27 mouse cellular contexts compared by ENCODE assay signal in genomic region chr14:113886925-113887871, GRCm38 (mm10).
A peak's percentile ranks its signal among the peaks of the same experiment; 100 is the strongest.
DNase-seq lines count a peak whose midpoint lies in the region; ATAC-seq lines count a peak whose summit lies in the region.
"Had no signal": no experiment of that assay in that cellular context is flagged by ENCODE, and none has a peak within 500 bp of the region (broad histone marks: within the 10 kb centered on the region; RNA-seq: fewer than 3 reads in every experiment).

No protein-coding gene starts in this region.

- no peaks in the 10 kb centered on the region for H3K4me1 ChIP-seq in forebrain, embryonic 13.5 days
- no peaks in the 10 kb centered on the region for H3K4me1 ChIP-seq in forebrain, embryonic 12.5 days
- H3K4me1 ChIP-seq in forebrain, embryonic 16.5 days (replicated peaks; ENCODE audit: control insufficient read depth, insufficient read depth, low read length) = peaks cover 6% of the 10 kb centered on the region; the same call in 1 of the 2 replicates
- H3K4me1 ChIP-seq: embryonic facial prominence, embryonic 13.5 days; heart, embryonic 15.5 days; limb, embryonic 10.5 days; liver, embryonic 15.5 days; lung, embryonic 15.5 days had no signal

- peak; percentile 2 to 13 for DNase-seq in layer of hippocampus, postnatal 14 days (ENCODE audit: low spot score in 2 of 2)
- DNase-seq in layer of hippocampus, adult 11-12 months (ENCODE audit: low spot score) = no peak
- DNase-seq in cerebellum, postnatal 10 days = peak; percentile 46 to 56
- DNase-seq in frontal cortex, postnatal 25 days (ENCODE audit: low spot score in 2 of 2) = no peak
- DNase-seq: adrenal gland, adult 8-10 months; B cell, adult 2 months; embryo, embryonic 11 days; heart, postnatal 4 days; kidney, adult 18-20 months; liver; lung, postnatal 4 days; thymus, adult 18-20 months; thymus, postnatal 36 days had no signal

- H3K27me3 ChIP-seq in forebrain, embryonic 13.5 days = no peaks in the 10 kb centered on the region
- no peaks in the 10 kb centered on the region for H3K27me3 ChIP-seq in forebrain, embryonic 12.5 days
- no peaks in the 10 kb centered on the region for H3K27me3 ChIP-seq in forebrain, embryonic 16.5 days (replicated peaks; ENCODE audit: control insufficient read depth, insufficient read depth, low read length)
- H3K27me3 ChIP-seq: CH12.LX; embryonic facial prominence, embryonic 13.5 days; heart, embryonic 15.5 days; liver, embryonic 15.5 days; lung, embryonic 15.5 days; Patski had no signal

- 75% methylated on average over 6 of the region's 6 CpGs for WGBS in forebrain, embryonic 13.5 days
- WGBS in forebrain, embryonic 12.5 days = 85% methylated on average over 6 of the region's 6 CpGs
- WGBS in forebrain, embryonic 16.5 days = 59% methylated on average over 6 of the region's 6 CpGs

- no peak overlapping the region for H3K4me2 ChIP-seq in forebrain, embryonic 13.5 days
- no peak overlapping the region for H3K4me2 ChIP-seq in forebrain, embryonic 12.5 days
- no peak overlapping the region for H3K4me2 ChIP-seq in forebrain, embryonic 16.5 days (ENCODE audit: low read length)
- H3K4me2 ChIP-seq: embryonic facial prominence, embryonic 13.5 days; heart, embryonic 15.5 days; liver, embryonic 15.5 days; lung, embryonic 15.5 days had no signal

- peak; percentile 86 for ATAC-seq in forebrain, embryonic 13.5 days
- ATAC-seq in forebrain, embryonic 12.5 days (ENCODE audit: low FRiP score) = no peak
- peak; percentile 90 for ATAC-seq in forebrain, embryonic 16.5 days
- ATAC-seq: inflammation-experienced regulatory T-cells, adult 6 months; Patski had no signal

- H3K4me3 ChIP-seq in forebrain, embryonic 13.5 days = no peak overlapping the region
- H3K4me3 ChIP-seq in forebrain, embryonic 12.5 days (replicated peaks) = no peak overlapping the region
- H3K4me3 ChIP-seq in forebrain, embryonic 16.5 days (replicated peaks; ENCODE audit: low read length) = no peak overlapping the region
- H3K4me3 ChIP-seq: embryonic facial prominence, embryonic 13.5 days; erythroblast, embryonic 14.5 days; heart, embryonic 15.5 days; limb, embryonic 10.5 days; liver, embryonic 15.5 days; lung, embryonic 15.5 days had no signal

- no peaks in the 10 kb centered on the region for H3K36me3 ChIP-seq in forebrain, embryonic 13.5 days (ENCODE audit: poor library complexity, severe bottlenecking)
- H3K36me3 ChIP-seq in forebrain, embryonic 12.5 days (replicated peaks) = no peaks in the 10 kb centered on the region
- no peaks in the 10 kb centered on the region for H3K36me3 ChIP-seq in forebrain, embryonic 16.5 days (ENCODE audit: control insufficient read depth, insufficient read depth)
- H3K36me3 ChIP-seq: embryonic facial prominence, embryonic 13.5 days; G1E; heart, embryonic 15.5 days; limb, embryonic 10.5 days; liver, embryonic 15.5 days; lung, embryonic 15.5 days had no signal

- no peak overlapping the region for H3K9ac ChIP-seq in forebrain, embryonic 13.5 days
- no peak overlapping the region for H3K9ac ChIP-seq in forebrain, embryonic 12.5 days
- no peak overlapping the region for H3K9ac ChIP-seq in forebrain, embryonic 16.5 days (replicated peaks; ENCODE audit: low read depth, low read length)
- H3K9ac ChIP-seq: embryonic facial prominence, embryonic 13.5 days; heart, embryonic 15.5 days; liver, embryonic 15.5 days; lung, embryonic 15.5 days had no signal

- no peak overlapping the region for H3K27ac ChIP-seq in forebrain, embryonic 13.5 days
- H3K27ac ChIP-seq in forebrain, embryonic 12.5 days = no peak overlapping the region
- no peak overlapping the region for H3K27ac ChIP-seq in forebrain, embryonic 16.5 days (ENCODE audit: low read length)
- H3K27ac ChIP-seq: embryonic facial prominence, embryonic 13.5 days; heart, embryonic 15.5 days; kidney, postnatal 0 days; limb, embryonic 10.5 days; liver, embryonic 15.5 days; lung, embryonic 15.5 days had no signal

- no peaks in the 10 kb centered on the region for H3K9me3 ChIP-seq in forebrain, embryonic 13.5 days (replicated peaks)
- H3K9me3 ChIP-seq in forebrain, embryonic 12.5 days = no peaks in the 10 kb centered on the region
- no peaks in the 10 kb centered on the region for H3K9me3 ChIP-seq in forebrain, embryonic 16.5 days (ENCODE audit: control insufficient read depth, low read length)
- H3K9me3 ChIP-seq: embryonic facial prominence, embryonic 13.5 days; heart, embryonic 15.5 days; limb, embryonic 10.5 days; liver, embryonic 15.5 days; lung, embryonic 15.5 days had no signal

Comparison
In these comparisons a context has a peak if more than half of its experiments do, and no peak if none do; other contexts are left out.
1. DNase-seq: peak in layer of hippocampus, postnatal 14 days (2 of 2) and cerebellum, postnatal 10 days (2 of 2); none in layer of hippocampus, adult 11-12 months (single experiment) and frontal cortex, postnatal 25 days (0 of 2).